Mouse (Mus musculus): ENCODE data around the gene Tbx2. TPM values are rescaled to one million over a fixed set of nuclear protein-coding genes. Genes with fewer than 3 reads are reported as not detected.

The Tbx2 gene
- polyA plus RNA-seq, 1 experiment from 2014 or later, result 0.83 TPM

GRCm38 (mm10) chr11:85829520-85830440 is 2.6 kb upstream of the Tbx2 start:
- Histone ChIP-seq H3K9me3 (ENCODE audit: control insufficient read depth, low read length) (no peaks in the 10 kb centered on the region), H3K4me1 (ENCODE audit: control insufficient read depth, insufficient read depth, low read length) (peaks cover 20% of the 10 kb centered on the region; the same call in 1 of the 2 replicates), H3K27me3 (ENCODE audit: control insufficient read depth, insufficient read depth, low read length) (peaks cover 80% of the 10 kb centered on the region), H3K4me2 (ENCODE audit: low read length) (peak overlapping the region; percentile 47), H3K9ac (replicated peaks; ENCODE audit: low read length) (0 out of 2 replicates have a peak overlapping the region, but pooled peaks have one; percentile 9), H3K4me3 (replicated peaks; ENCODE audit: low read depth, low read length) (peak overlapping the region; percentile 21), H3K36me3 (ENCODE audit: control insufficient read depth, insufficient read depth, low read length) (no peaks in the 10 kb centered on the region), H3K27ac (replicated peaks; ENCODE audit: low read depth, low read length) (no peak overlapping the region)
- under 1% methylated on average over 59 of the region's 61 CpGs for WGBS
- DNase-seq (peak; percentile 52), ATAC-seq (ENCODE audit: low FRiP score, low TSS enrichment) (no peak)

GRCm38 (mm10) chr11:85830901-85831341 is 1.4 kb upstream of the Tbx2 start:
- H3K9ac ChIP-seq (replicated peaks; ENCODE audit: low read length), result no peak overlapping the region
- peaks cover 20% of the 10 kb centered on the region; the same call in 1 of the 2 replicates for H3K4me1 ChIP-seq (ENCODE audit: control insufficient read depth, insufficient read depth, low read length)
- no peaks in the 10 kb centered on the region for H3K36me3 ChIP-seq (ENCODE audit: control insufficient read depth, insufficient read depth, low read length)
- ATAC-seq (ENCODE audit: low FRiP score, low TSS enrichment), result no peak
- peak; percentile 31 for DNase-seq
- 1% methylated on average over 17 of the region's 17 CpGs for WGBS
- H3K27me3 ChIP-seq (ENCODE audit: control insufficient read depth, insufficient read depth, low read length), result peaks cover 82% of the 10 kb centered on the region
- H3K4me2 ChIP-seq (ENCODE audit: low read length), result no peak overlapping the region
- no peak overlapping the region for H3K4me3 ChIP-seq (replicated peaks; ENCODE audit: low read depth, low read length)
- no peaks in the 10 kb centered on the region for H3K9me3 ChIP-seq (ENCODE audit: control insufficient read depth, low read length)
- H3K27ac ChIP-seq (replicated peaks; ENCODE audit: low read depth, low read length), result no peak overlapping the region

- ATAC-seq (ENCODE audit: low FRiP score, low TSS enrichment), result no peak
- peaks cover 82% of the 10 kb centered on the region for H3K27me3 ChIP-seq (ENCODE audit: control insufficient read depth, insufficient read depth, low read length)
Measured at GRCm38 (mm10) chr11:85831656-85832230, 608 bp upstream of the Tbx2 start.

GRCm38 (mm10) chr11:85833081-85833521 is 750 bp downstream of the Tbx2 start:
- Histone ChIP-seq H3K9ac (replicated peaks; ENCODE audit: low read length) (0 out of 2 replicates have a peak overlapping the region, but pooled peaks have one; percentile 20), H3K4me3 (replicated peaks; ENCODE audit: low read depth, low read length) (peak overlapping the region; percentile 26), H3K4me2 (ENCODE audit: low read length) (peak overlapping the region; percentile 60), H3K36me3 (ENCODE audit: control insufficient read depth, insufficient read depth, low read length) (no peaks in the 10 kb centered on the region), H3K9me3 (ENCODE audit: control insufficient read depth, low read length) (no peaks in the 10 kb centered on the region), H3K27ac (replicated peaks; ENCODE audit: low read depth, low read length) (no peak overlapping the region), H3K27me3 (ENCODE audit: control insufficient read depth, insufficient read depth, low read length) (peaks cover 82% of the 10 kb centered on the region), H3K4me1 (ENCODE audit: control insufficient read depth, insufficient read depth, low read length) (peaks cover 20% of the 10 kb centered on the region; the same call in 1 of the 2 replicates)
- ATAC-seq (ENCODE audit: low FRiP score, low TSS enrichment) (no peak; the same call in 1 of the 2 replicates), DNase-seq (peak; percentile 67)
- under 1% methylated on average over 52 of the region's 54 CpGs for WGBS

More at GRCm38 (mm10) chr11:85831656-85832230, 608 bp upstream of the Tbx2 start:
- Histone ChIP-seq H3K9me3 (ENCODE audit: control insufficient read depth, low read length) (no peaks in the 10 kb centered on the region), H3K27ac (replicated peaks; ENCODE audit: low read depth, low read length) (no peak overlapping the region), H3K36me3 (ENCODE audit: control insufficient read depth, insufficient read depth, low read length) (no peaks in the 10 kb centered on the region), H3K4me1 (ENCODE audit: control insufficient read depth, insufficient read depth, low read length) (peaks cover 20% of the 10 kb centered on the region; the same call in 1 of the 2 replicates), H3K9ac (replicated peaks; ENCODE audit: low read length) (no peak overlapping the region), H3K4me3 (replicated peaks; ENCODE audit: low read depth, low read length) (peak overlapping the region; percentile 26), H3K4me2 (ENCODE audit: low read length) (peak overlapping the region; percentile 60)
- peak; percentile 45 for DNase-seq
- WGBS, result under 1% methylated on average over 33 of the region's 33 CpGs

GRCm38 (mm10) chr11:85833761-85834385 is 1.5 kb downstream of the Tbx2 start:
- no peak for ATAC-seq (ENCODE audit: low FRiP score, low TSS enrichment)
- H3K4me3 ChIP-seq (replicated peaks; ENCODE audit: low read depth, low read length), result no peak overlapping the region
- peaks cover 84% of the 10 kb centered on the region for H3K27me3 ChIP-seq (ENCODE audit: control insufficient read depth, insufficient read depth, low read length)
- H3K36me3 ChIP-seq (ENCODE audit: control insufficient read depth, insufficient read depth, low read length), result no peaks in the 10 kb centered on the region
- H3K27ac ChIP-seq (replicated peaks; ENCODE audit: low read depth, low read length), result no peak overlapping the region
- H3K4me1 ChIP-seq (ENCODE audit: control insufficient read depth, insufficient read depth, low read length), result peaks cover 20% of the 10 kb centered on the region; the same call in 1 of the 2 replicates
- 2% methylated on average over 11 of the region's 11 CpGs for WGBS
- H3K4me2 ChIP-seq (ENCODE audit: low read length), result no peak overlapping the region
- no peak overlapping the region for H3K9ac ChIP-seq (replicated peaks; ENCODE audit: low read length)
- peak; percentile 48 for DNase-seq
- no peaks in the 10 kb centered on the region for H3K9me3 ChIP-seq (ENCODE audit: control insufficient read depth, low read length)

- peaks cover 84% of the 10 kb centered on the region for H3K27me3 ChIP-seq (ENCODE audit: control insufficient read depth, insufficient read depth, low read length)
- no peak overlapping the region for H3K27ac ChIP-seq (replicated peaks; ENCODE audit: low read depth, low read length)
- no peak overlapping the region for H3K4me2 ChIP-seq (ENCODE audit: low read length)
- no peak overlapping the region for H3K9ac ChIP-seq (replicated peaks; ENCODE audit: low read length)
- H3K36me3 ChIP-seq (ENCODE audit: control insufficient read depth, insufficient read depth, low read length), result no peaks in the 10 kb centered on the region
- 2% methylated on average over 17 of the region's 17 CpGs for WGBS
- DNase-seq (no peak), ATAC-seq (ENCODE audit: low FRiP score, low TSS enrichment) (no peak)
- H3K4me1 ChIP-seq (ENCODE audit: control insufficient read depth, insufficient read depth, low read length), result peaks cover 20% of the 10 kb centered on the region; the same call in 1 of the 2 replicates
- no peak overlapping the region for H3K4me3 ChIP-seq (replicated peaks; ENCODE audit: low read depth, low read length)
- no peaks in the 10 kb centered on the region for H3K9me3 ChIP-seq (ENCODE audit: control insufficient read depth, low read length)
Measured at GRCm38 (mm10) chr11:85834386-85834931, 2.1 kb downstream of the Tbx2 start.

GRCm38 (mm10) chr11:85835001-85835752 is 2.8 kb downstream of the Tbx2 start:
- no peak for DNase-seq
- peaks cover 15% of the 10 kb centered on the region; the same call in 1 of the 2 replicates for H3K4me1 ChIP-seq (ENCODE audit: control insufficient read depth, insufficient read depth, low read length)
- no peak overlapping the region for H3K4me2 ChIP-seq (ENCODE audit: low read length)
- WGBS, result 3% methylated on average over 9 of the region's 9 CpGs
- no peak overlapping the region for H3K27ac ChIP-seq (replicated peaks; ENCODE audit: low read depth, low read length)
- no peak overlapping the region for H3K9ac ChIP-seq (replicated peaks; ENCODE audit: low read length)
- H3K27me3 ChIP-seq (ENCODE audit: control insufficient read depth, insufficient read depth, low read length), result peaks cover 85% of the 10 kb centered on the region
- no peak for ATAC-seq (ENCODE audit: low FRiP score, low TSS enrichment)
- H3K9me3 ChIP-seq (ENCODE audit: control insufficient read depth, low read length), result no peaks in the 10 kb centered on the region
- H3K36me3 ChIP-seq (ENCODE audit: control insufficient read depth, insufficient read depth, low read length), result no peaks in the 10 kb centered on the region
- no peak overlapping the region for H3K4me3 ChIP-seq (replicated peaks; ENCODE audit: low read depth, low read length)

All from midbrain, embryonic 14.5 days (tissue).